ENCODE assay signal across 15 mouse cellular contexts in genomic region chr19:43611561-43611960, GRCm38 (mm10). TPM values are rescaled to one million over a fixed set of nuclear protein-coding genes. Genes with fewer than 3 reads are reported as not detected.
DNase-seq lines count a peak whose midpoint lies in the region; ATAC-seq and TF ChIP-seq lines count a peak whose summit lies in the region.
"Had no signal": no experiment of that assay in that cellular context is flagged by ENCODE, and none has a peak within 500 bp of the region (broad histone marks: within the 10 kb centered on the region; RNA-seq: fewer than 3 reads in every experiment).

No protein-coding gene starts in this region.

- intact Hi-C loops in heart, postnatal 14 days (cut with DNase I) = no loop called here

- no peak overlapping the region for H3K27ac ChIP-seq in heart, embryonic 13.5 days (replicated peaks)
- H3K27ac ChIP-seq in spleen, adult 2 months (ENCODE audit: insufficient read depth, low read length) = peak overlapping the region; percentile 36
- H3K27ac ChIP-seq in limb, embryonic 15.5 days = no peak overlapping the region
- H3K27ac ChIP-seq in cerebellum, adult 2 months (ENCODE audit: insufficient read depth, low read length) = no peak overlapping the region

- TF ChIP-seq POLR2A in spleen, adult 2 months (IDR thresholded peaks at IDR 0.05; ENCODE audit: low read depth, low read length) = no peak
- no peak for TF ChIP-seq POLR2A in cerebellum, adult 2 months (IDR thresholded peaks at IDR 0.05; ENCODE audit: borderline replicate concordance, insufficient read depth, low read length)

- no peak overlapping the region for H3K9ac ChIP-seq in heart, embryonic 13.5 days
- no peak overlapping the region for H3K9ac ChIP-seq in limb, embryonic 15.5 days

- H3K4me1 ChIP-seq in heart, embryonic 13.5 days = peaks cover 40% of the 10 kb centered on the region
- peaks cover 17% of the 10 kb centered on the region for H3K4me1 ChIP-seq in spleen, adult 2 months (ENCODE audit: control insufficient read depth, insufficient read depth, insufficient read length)
- H3K4me1 ChIP-seq in limb, embryonic 15.5 days = peaks cover 43% of the 10 kb centered on the region
- H3K4me1 ChIP-seq in cerebellum, adult 2 months (ENCODE audit: control insufficient read depth, insufficient read depth, low read length) = no peaks in the 10 kb centered on the region

- H3K36me3 ChIP-seq in heart, embryonic 13.5 days = no peaks in the 10 kb centered on the region
- H3K36me3 ChIP-seq in spleen, adult 2 months (ENCODE audit: control insufficient read depth, insufficient read depth, low read length) = no peaks in the 10 kb centered on the region
- H3K36me3 ChIP-seq in limb, embryonic 15.5 days = no peaks in the 10 kb centered on the region
- H3K36me3 ChIP-seq: G1E had no signal

- peaks cover 99% of the 10 kb centered on the region for H3K27me3 ChIP-seq in heart, embryonic 13.5 days (replicated peaks)
- peaks cover 53% of the 10 kb centered on the region for H3K27me3 ChIP-seq in spleen, adult 2 months (ENCODE audit: control insufficient read depth, insufficient read depth, low read length)
- peaks cover 92% of the 10 kb centered on the region for H3K27me3 ChIP-seq in limb, embryonic 15.5 days
- peaks cover 51% of the 10 kb centered on the region for H3K27me3 ChIP-seq in cerebellum, adult 2 months (ENCODE audit: control insufficient read depth, insufficient read depth, low read length)

- no peak for DNase-seq in heart, postnatal 14 days
- DNase-seq in spleen, adult 2 months (ENCODE audit: low read depth in 1 of 2, low spot score in 2 of 2) = no peak
- DNase-seq in spleen, postnatal 10 days (ENCODE audit: low spot score in 2 of 2) = no peak
- DNase-seq in thymus, postnatal 4 days = no peak
- no peak for DNase-seq in cerebellum, adult 2 months
- no peak for DNase-seq in cerebellum, postnatal 25 days
- DNase-seq: cerebellum, adult 11-12 months; right cerebral cortex, postnatal 25 days; thymus, adult 18-20 months had no signal

- peak overlapping the region; percentile 27; the same call in 1 of the 2 replicates for H3K4me3 ChIP-seq in heart, embryonic 13.5 days
- peak overlapping the region; percentile 34 for H3K4me3 ChIP-seq in spleen, adult 2 months (ENCODE audit: extremely low read depth, insufficient read depth, insufficient read length)
- 0 out of 2 replicates have a peak overlapping the region, but pooled peaks have one; percentile 4 for H3K4me3 ChIP-seq in limb, embryonic 15.5 days
- H3K4me3 ChIP-seq in cerebellum, adult 2 months (replicated peaks; ENCODE audit: insufficient read depth, low read depth, low read length) = no peak overlapping the region

- no peak for TF ChIP-seq CTCF in spleen, adult 2 months (IDR thresholded peaks at IDR 0.05; ENCODE audit: extremely low read depth, insufficient read depth, insufficient read length, insufficient replicate concordance)
- TF ChIP-seq CTCF in cerebellum, adult 2 months (IDR thresholded peaks at IDR 0.05; ENCODE audit: borderline replicate concordance, insufficient read depth, low read depth, low read length) = no peak

- no peak overlapping the region; the same call in 1 of the 2 replicates for H3K4me2 ChIP-seq in heart, embryonic 13.5 days
- H3K4me2 ChIP-seq in limb, embryonic 15.5 days = no peak overlapping the region

- no peak for ATAC-seq in heart, embryonic 13.5 days (ENCODE audit: extremely low read depth, insufficient number of reproducible peaks, low FRiP score, low TSS enrichment)
- no peak for ATAC-seq in limb, embryonic 15.5 days (ENCODE audit: insufficient number of reproducible peaks, low FRiP score, low TSS enrichment, low read depth)

- 9% methylated on average over 12 of the region's 12 CpGs for WGBS in heart, embryonic 13.5 days
- WGBS in spleen, adult 2 months = 32% methylated on average over 12 of the region's 12 CpGs
- 18% methylated on average over 12 of the region's 12 CpGs for WGBS in limb, embryonic 15.5 days
- WGBS in cerebellum, adult 2 months = 15% methylated on average over 12 of the region's 12 CpGs

- no peaks in the 10 kb centered on the region for H3K9me3 ChIP-seq in heart, embryonic 13.5 days
- no peaks in the 10 kb centered on the region for H3K9me3 ChIP-seq in limb, embryonic 15.5 days

RNA-seq across cellular contexts. Expression of gene Nkx2-3, which starts 0.6 kb away (rescaled TPM):
- 0.06 TPM in 1 of 2 replicates, not detected in the other for polyA plus RNA-seq in heart, embryonic 13.5 days (2015; fragmentation: Nextera tagmentation; extraction: Ambion mirVana)
- not detected for total RNA-seq in heart, postnatal 14 days (2021)
- 7.4 and 11.6 TPM in 2 replicates for polyA plus RNA-seq in spleen, adult 2 months (2012; rRNA removed)
- polyA plus RNA-seq in limb, embryonic 15.5 days (2015; fragmentation: Nextera tagmentation; extraction: Ambion mirVana) = not detected in 2 replicates
- not detected in 2 replicates for polyA plus RNA-seq in cerebellum, adult 2 months (2012; rRNA removed)
- total RNA-seq: heart, adult 8-10 months; layer of hippocampus, postnatal 10 days; liver, adult 2 months had no signal
- polyA plus RNA-seq: G1E had no signal
